Mouse (Mus musculus) bone marrow, adult 2 months (tissue): Measurements from ENCODE around the gene 2900026A02Rik.

Experiments used
- CTCF ChIP-seq: fragments of 200-500 bp; IDR thresholded peaks from 2 replicates; pipeline ENCODE4 v1.5.1; 2011; ENCODE audit warnings: low read length, control low read depth; ENCODE audit not compliant: control insufficient read depth, insufficient read depth
- POLR2A ChIP-seq: fragments of 200-500 bp; IDR thresholded peaks from 2 replicates; pipeline ENCODE4 v1.6.1; 2011; ENCODE audit warnings: low read depth, mild to moderate bottlenecking, control low read depth, low read length, borderline replicate concordance; ENCODE audit not compliant: control insufficient read depth

DNA sequence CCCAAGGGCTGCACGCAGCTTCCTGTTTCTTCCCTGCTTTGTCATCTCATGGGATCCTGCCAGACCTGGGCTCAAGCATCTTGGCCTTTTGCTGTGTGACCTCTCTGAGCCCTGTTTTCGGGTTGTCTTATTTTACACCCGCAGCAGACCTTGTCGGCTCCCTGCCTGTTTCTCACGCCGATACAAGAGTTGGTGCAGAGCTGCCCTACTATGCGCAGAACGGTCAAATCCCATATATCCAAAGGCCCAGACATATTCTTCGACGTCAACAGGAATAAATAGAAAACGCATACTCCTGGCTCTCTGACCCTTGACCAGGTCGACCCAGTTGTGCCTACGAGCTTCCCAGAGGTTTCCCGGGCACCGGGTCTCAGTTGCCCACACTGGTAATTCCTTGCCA lies 40.3 kb downstream of the 2900026A02Rik start:
- TF ChIP-seq POLR2A (no peak), CTCF (no peak)
